Mouse (Mus musculus) limb, embryonic 11.5 days (tissue): ENCODE results near the gene Paqr8. TPM values are rescaled to one million over a fixed set of nuclear protein-coding genes. Genes with fewer than 3 reads are reported as not detected.

ENCODE experiments used
- ATAC-seq: fragments of 200-750 bp; cut with Nextera tagmentation; 2 replicates; pipeline ENCODE4 v1.8.0; 2017; ENCODE audit warnings: low read depth; ENCODE audit not compliant: insufficient number of reproducible peaks, low FRiP score, low TSS enrichment
- DNase-seq: peaks from one replicate; pipeline ENCODE4 v3.0.0-alpha.2; 2015; ENCODE audit warnings: low spot score
- H3K27ac ChIP-seq: fragments of 300-500 bp; sonication (generic); replicated peaks from 2 replicates; pipeline ENCODE4 v1.5.1; 2014; ENCODE audit warnings: low read depth, mild to moderate bottlenecking, low read length
- H3K27me3 ChIP-seq: fragments of 300-500 bp; sonication (generic); 2 replicates; pipeline ENCODE4 v1.6.1; 2014; ENCODE audit warnings: mild to moderate bottlenecking, low read length, mixed read lengths; ENCODE audit not compliant: control insufficient read depth, insufficient read depth
- H3K36me3 ChIP-seq: fragments of 300-500 bp; sonication (generic); 2 replicates; pipeline ENCODE4 v1.6.1; 2014; ENCODE audit warnings: mild to moderate bottlenecking, low read length, moderate library complexity, mixed read lengths; ENCODE audit not compliant: control insufficient read depth, insufficient read depth
- H3K4me1 ChIP-seq: fragments of 300-500 bp; sonication (generic); 2 replicates; pipeline ENCODE4 v1.6.1; 2014; ENCODE audit warnings: low read length, mixed read lengths; ENCODE audit not compliant: control insufficient read depth, insufficient read depth
- H3K4me2 ChIP-seq: fragments of 300-500 bp; sonication (generic); 2 replicates; pipeline ENCODE4 v1.6.1; 2014; ENCODE audit warnings: low read depth, mild to moderate bottlenecking, moderate library complexity; ENCODE audit not compliant: severe bottlenecking
- H3K4me3 ChIP-seq: fragments of 300-500 bp; sonication (generic); 2 replicates; pipeline ENCODE4 v1.5.1; 2014; ENCODE audit warnings: low read depth, low read length
- H3K9ac ChIP-seq: fragments of 300-500 bp; sonication (generic); 2 replicates; pipeline ENCODE4 v1.6.1; 2014; ENCODE audit warnings: mild to moderate bottlenecking, low read length
- H3K9me3 ChIP-seq: fragments of 300-500 bp; sonication (generic); 2 replicates; pipeline ENCODE4 v1.6.1; 2016; ENCODE audit warnings: low read length; ENCODE audit not compliant: control insufficient read depth
- WGBS: fragments of 180-500 bp; shearing (Covaris S2); extraction: QIAGEN DNeasy Blood & Tissue Kit; methylation state at CpG from one replicate; pipeline ENCODE4 v1.1.7; 2014; 5-methylcytosine and 5-hydroxymethylcytosine counted together
- polyA plus RNA-seq: library from polyadenylated mRNA; unstranded; fragments of >200 nt; fragmentation: Nextera tagmentation; extraction: Ambion mirVana; gene quantifications from 2 replicates; pipeline ENCODE4 v1.2.1, GENCODE M21; 2014

The Paqr8 gene
- polyA plus RNA-seq, result 3.9 and 4.8 TPM in 2 replicates

DNA sequence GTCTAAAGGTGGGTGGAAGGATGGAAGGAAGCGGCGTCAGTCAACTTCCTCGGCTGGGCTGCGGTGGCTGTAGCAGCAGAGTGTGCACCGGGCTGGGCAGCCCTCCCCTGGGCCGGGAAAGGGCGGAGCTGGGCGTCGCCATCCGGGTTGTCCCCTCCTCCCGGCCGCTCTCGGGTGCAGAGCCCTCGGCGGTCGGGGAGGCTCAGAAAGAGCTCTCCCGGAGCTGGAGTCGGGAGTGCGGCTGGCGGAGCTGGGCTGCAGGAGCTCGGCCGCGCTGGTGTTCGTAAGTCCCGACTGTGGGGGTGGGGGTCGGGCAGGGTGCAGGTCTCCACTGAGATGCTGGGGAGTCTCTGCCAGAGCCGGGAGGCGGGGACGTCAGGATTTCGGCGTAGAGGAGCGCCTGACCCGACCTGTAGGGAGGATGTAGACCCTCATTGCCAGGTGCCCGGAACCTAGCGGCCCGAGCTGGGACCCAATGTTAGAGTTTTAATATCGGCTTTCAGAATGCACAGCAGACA lies at the start of gene Paqr8:
Gene Paqr8, plus strand, starts transcription at position 203 of the 518 bp plus-strand sequence.
- peak; percentile 97 for ATAC-seq

DNA sequence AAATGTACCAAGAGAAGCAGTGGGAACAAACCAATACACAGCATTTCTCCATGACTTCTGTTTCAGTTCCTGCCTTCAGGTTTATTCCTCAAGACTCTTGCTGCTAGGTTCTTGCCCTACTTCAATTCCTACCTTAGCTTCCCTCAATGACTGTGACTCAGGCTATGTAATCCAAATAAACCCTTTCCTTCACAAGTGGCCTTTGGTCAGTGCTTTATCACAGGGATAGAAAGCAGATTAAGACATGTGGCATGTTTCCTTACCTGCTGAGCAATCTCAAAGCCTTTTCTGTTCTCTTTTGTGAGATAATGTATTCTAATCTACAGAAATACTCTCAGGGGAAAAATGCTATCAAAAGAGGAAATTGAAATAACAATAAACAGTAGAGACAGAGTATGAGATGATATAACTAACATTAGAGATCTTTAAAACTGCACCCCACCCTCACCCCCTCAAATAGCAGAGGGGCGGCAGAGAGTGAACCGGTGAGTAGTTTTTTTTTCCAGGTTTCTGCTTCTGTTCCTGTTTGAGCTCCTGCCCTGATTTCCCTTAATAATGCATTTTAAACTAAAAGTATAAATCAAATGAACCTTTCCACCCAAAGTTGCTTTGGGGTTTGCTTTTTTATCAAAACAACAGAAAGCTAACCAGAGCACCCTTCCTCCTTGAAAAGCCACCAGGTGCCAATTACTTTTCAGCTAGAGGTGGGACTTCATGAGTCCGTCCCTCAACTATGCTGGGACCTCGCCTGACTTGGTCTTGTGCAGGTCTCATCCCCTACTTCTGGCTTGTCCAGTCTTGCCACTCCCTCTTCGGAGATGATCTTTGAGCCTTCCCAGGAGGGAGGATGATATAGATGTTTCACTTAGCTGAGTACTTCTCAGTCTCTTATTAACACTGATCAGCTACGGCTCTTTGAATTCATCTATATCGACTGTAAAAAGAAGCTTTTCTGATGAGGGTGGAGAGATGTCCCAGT lies 33.2 kb upstream of the Paqr8 start:
- Histone ChIP-seq H3K9ac (no peak overlapping the region), H3K4me1 (no peaks in the 10 kb centered on the region), H3K9me3 (no peaks in the 10 kb centered on the region), H3K36me3 (no peaks in the 10 kb centered on the region), H3K4me3 (no peak overlapping the region), H3K27me3 (no peaks in the 10 kb centered on the region), H3K27ac (no peak overlapping the region), H3K4me2 (no peak overlapping the region)
- ATAC-seq, result no peak
- 90% methylated on average over 7 of the region's 7 CpGs for WGBS
- DNase-seq, result no peak

More for the DNA sequence above, at the start of gene Paqr8:
- Histone ChIP-seq H3K27ac (0 out of 2 replicates have a peak within 1 kb of the TSS, but pooled peaks have one; percentile 30), H3K9me3 (no peaks in the 10 kb centered on the region), H3K27me3 (no peaks in the 10 kb centered on the region), H3K4me3 (peak within 1 kb of the TSS; percentile 57), H3K4me2 (peak within 1 kb of the TSS; percentile 80), H3K4me1 (no peaks in the 10 kb centered on the region; the same call in 1 of the 2 replicates), H3K9ac (peak within 1 kb of the TSS; percentile 72), H3K36me3 (no peaks in the 10 kb centered on the region)
- WGBS, result under 1% methylated on average over 37 of the region's 37 CpGs
- DNase-seq, result peak; percentile 90

DNA sequence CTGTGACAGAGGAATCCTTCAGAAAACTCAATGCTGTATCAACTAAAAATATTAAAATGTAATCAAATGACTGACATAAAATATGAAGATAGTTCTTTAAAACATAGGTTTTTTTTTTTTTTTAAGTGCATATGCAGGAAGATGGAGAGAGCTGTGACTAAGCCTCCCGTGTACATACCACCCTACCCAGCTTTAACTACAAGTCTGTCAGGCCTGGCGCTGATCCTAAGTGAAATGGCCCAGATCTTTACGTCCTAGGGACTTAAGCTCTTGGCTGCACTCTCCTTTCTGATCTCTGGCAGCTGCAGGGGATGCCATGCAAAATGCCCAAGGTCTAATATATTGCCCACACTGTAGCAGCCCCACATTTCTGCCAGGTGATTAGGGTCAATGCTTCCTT lies 29.6 kb upstream of the Paqr8 start:
- Histone ChIP-seq H3K9ac (no peak overlapping the region), H3K4me3 (no peak overlapping the region), H3K27me3 (no peaks in the 10 kb centered on the region), H3K4me2 (no peak overlapping the region), H3K36me3 (no peaks in the 10 kb centered on the region), H3K4me1 (no peaks in the 10 kb centered on the region), H3K9me3 (no peaks in the 10 kb centered on the region), H3K27ac (no peak overlapping the region)
- no peak for DNase-seq
- no peak for ATAC-seq
- 82% methylated on average over 3 of the region's 3 CpGs for WGBS

GRCm38 (mm10) chr1:20861865-20862264 lies 28.5 kb upstream of the Paqr8 start:
- WGBS, result 90% methylated on average over 3 of the region's 3 CpGs
- no peak overlapping the region for H3K9ac ChIP-seq
- no peaks in the 10 kb centered on the region for H3K27me3 ChIP-seq
- H3K27ac ChIP-seq, result no peak overlapping the region
- no peak overlapping the region for H3K4me3 ChIP-seq
- no peaks in the 10 kb centered on the region for H3K9me3 ChIP-seq
- H3K4me2 ChIP-seq, result no peak overlapping the region
- no peaks in the 10 kb centered on the region for H3K4me1 ChIP-seq
- ATAC-seq (no peak), DNase-seq (no peak)
- H3K36me3 ChIP-seq, result no peaks in the 10 kb centered on the region

DNA sequence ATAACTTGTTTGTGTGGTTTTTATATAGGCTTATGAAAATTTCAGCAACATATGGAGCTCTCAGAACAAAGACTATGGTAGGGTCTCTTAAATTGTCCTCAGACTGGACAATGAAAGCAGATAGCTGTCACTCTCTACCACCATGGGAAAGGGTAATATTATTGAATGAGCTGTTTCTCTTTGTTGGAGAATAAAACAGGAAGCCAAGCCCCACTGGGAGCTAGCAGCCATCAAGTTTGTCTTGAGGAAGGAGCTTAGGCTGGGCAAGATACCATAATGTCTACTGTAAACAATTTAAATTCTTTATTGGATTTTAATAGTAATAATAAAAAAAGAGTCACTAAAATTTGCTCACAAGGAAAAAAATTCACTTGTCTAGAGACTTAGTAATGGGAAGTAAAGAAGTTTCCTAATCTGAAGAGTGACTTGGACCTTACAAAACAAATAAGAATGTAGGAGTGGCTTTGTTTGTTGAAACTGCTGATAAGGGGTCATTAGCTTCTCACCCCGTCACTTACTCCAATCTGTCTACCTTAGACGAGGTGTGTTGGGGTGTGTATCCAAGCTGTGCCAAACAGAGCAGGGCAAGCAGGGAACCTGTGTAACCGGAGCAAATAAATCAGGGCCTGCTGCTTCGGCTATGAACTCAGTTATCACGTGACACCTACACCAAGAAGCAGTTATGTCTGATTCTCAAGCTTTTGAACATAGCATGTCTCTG lies 26.8 kb upstream of the Paqr8 start:
- Histone ChIP-seq H3K36me3 (no peaks in the 10 kb centered on the region), H3K9me3 (no peaks in the 10 kb centered on the region), H3K9ac (no peak overlapping the region), H3K4me2 (no peak overlapping the region), H3K27ac (no peak overlapping the region), H3K4me3 (no peak overlapping the region), H3K4me1 (no peaks in the 10 kb centered on the region), H3K27me3 (no peaks in the 10 kb centered on the region)
- no peak for ATAC-seq
- DNase-seq, result no peak
- WGBS, result 35% methylated on average over 5 of the region's 5 CpGs

DNA sequence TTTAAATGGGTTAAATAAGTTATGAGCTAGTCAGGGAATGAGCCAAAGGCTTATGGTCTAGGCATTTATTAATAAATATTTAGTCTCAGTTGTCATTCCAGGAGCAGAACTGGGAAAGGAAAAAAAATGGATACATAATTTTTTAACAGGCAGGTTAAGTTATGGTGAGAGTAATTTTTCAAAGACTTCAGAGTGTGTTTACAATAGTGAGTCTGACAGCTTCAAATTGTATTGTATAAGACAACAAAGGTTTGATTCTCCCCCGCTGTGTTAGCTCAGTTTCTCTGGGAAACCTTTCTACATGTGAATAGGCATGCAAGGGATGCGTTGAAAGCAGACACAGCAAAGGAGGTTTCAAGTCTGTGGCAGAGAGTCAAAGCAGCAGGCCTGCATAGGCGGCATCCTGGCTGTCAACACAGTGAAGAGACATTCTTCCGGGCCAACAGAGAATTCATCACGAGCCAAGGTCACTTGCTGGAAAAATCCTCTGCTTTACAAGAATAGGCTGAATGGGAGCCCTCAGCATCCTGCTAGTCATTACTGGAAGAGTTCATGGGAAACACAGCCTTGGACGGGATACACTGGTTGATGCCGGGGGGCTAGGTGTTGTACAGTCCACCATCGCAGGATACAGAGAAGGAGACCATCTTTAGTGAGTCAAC lies 23.0 kb upstream of the Paqr8 start:
- Histone ChIP-seq H3K4me2 (no peak overlapping the region), H3K27me3 (no peaks in the 10 kb centered on the region), H3K27ac (no peak overlapping the region), H3K4me1 (no peaks in the 10 kb centered on the region), H3K36me3 (no peaks in the 10 kb centered on the region), H3K9me3 (no peaks in the 10 kb centered on the region), H3K9ac (no peak overlapping the region), H3K4me3 (no peak overlapping the region)
- ATAC-seq (no peak), DNase-seq (no peak)
- 70% methylated on average over 8 of the region's 8 CpGs for WGBS

GRCm38 (mm10) chr1:20868036-20868435 lies 22.4 kb upstream of the Paqr8 start:
- no peaks in the 10 kb centered on the region for H3K27me3 ChIP-seq
- no peak overlapping the region for H3K27ac ChIP-seq
- H3K36me3 ChIP-seq, result no peaks in the 10 kb centered on the region
- no peak overlapping the region for H3K9ac ChIP-seq
- ATAC-seq (no peak), DNase-seq (no peak)
- no peaks in the 10 kb centered on the region for H3K9me3 ChIP-seq
- 69% methylated on average over 9 of the region's 9 CpGs for WGBS
- no peaks in the 10 kb centered on the region for H3K4me1 ChIP-seq
- no peak overlapping the region for H3K4me3 ChIP-seq
- no peak overlapping the region for H3K4me2 ChIP-seq

DNA sequence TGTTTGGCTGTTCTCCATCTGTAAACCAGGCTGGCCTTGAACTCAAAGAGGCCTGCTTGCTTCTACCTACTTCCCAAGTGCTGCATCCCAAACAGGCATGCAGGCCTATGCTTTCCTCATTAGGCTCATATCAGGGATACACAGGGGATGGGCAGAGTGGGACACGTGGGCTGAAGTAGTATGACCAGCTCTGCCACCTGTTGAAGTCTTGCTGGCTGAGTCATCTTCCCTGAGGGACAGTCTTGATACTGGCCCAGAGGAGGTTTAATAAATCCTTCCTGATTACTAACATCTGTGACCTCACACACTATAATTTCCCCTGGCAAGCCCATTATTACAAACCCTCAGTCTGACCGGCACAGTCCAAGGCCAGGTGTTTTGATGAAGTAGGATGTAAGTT lies 19.5 kb upstream of the Paqr8 start:
- H3K4me1 ChIP-seq, result no peaks in the 10 kb centered on the region
- 54% methylated on average over 2 of the region's 2 CpGs for WGBS
- H3K9me3 ChIP-seq, result no peaks in the 10 kb centered on the region
- H3K27ac ChIP-seq, result no peak overlapping the region
- DNase-seq (no peak), ATAC-seq (no peak)
- no peak overlapping the region for H3K4me2 ChIP-seq
- H3K27me3 ChIP-seq, result no peaks in the 10 kb centered on the region
- H3K9ac ChIP-seq, result no peak overlapping the region
- no peak overlapping the region for H3K4me3 ChIP-seq
- no peaks in the 10 kb centered on the region for H3K36me3 ChIP-seq
